Mouse (Mus musculus): ENCODE data around the gene Vdac1. TPM values are rescaled to one million over a fixed set of nuclear protein-coding genes. Genes with fewer than 3 reads are reported as not detected.

The Vdac1 gene
- polyA plus RNA-seq, 1 experiment, result 341 TPM

- H3K36me3 ChIP-seq (ENCODE audit: control insufficient read depth, insufficient read depth, low read length), result no peaks in the 10 kb centered on the region
- peak within 1 kb of the TSS; percentile 67 for H3K27ac ChIP-seq (ENCODE audit: insufficient read depth, low read depth, low read length)
- DNase-seq, result peak; percentile 95
- peaks cover 10% of the 10 kb centered on the region; the same call in 1 of the 2 replicates for H3K4me1 ChIP-seq (ENCODE audit: control insufficient read depth, insufficient read depth, low read length)
- no peak for TF ChIP-seq CTCF (conservative IDR thresholded peaks at IDR 0.05; ENCODE audit: insufficient read depth, insufficient read length, low read depth, low read length)
- TF ChIP-seq POLR2A (IDR thresholded peaks at IDR 0.05; ENCODE audit: low read depth, low read length), result peak; percentile 68
- peak within 1 kb of the TSS; percentile 96 for H3K4me3 ChIP-seq (ENCODE audit: insufficient read depth, low read depth, low read length)
- WGBS, result under 1% methylated on average over 38 of the region's 38 CpGs
- no peaks in the 10 kb centered on the region for H3K27me3 ChIP-seq (replicated peaks; ENCODE audit: control insufficient read depth, insufficient read depth, low read length)
Observed at GRCm38 (mm10) chr11:52395940-52396596, 35.4 kb downstream of the Vdac1 start, which contains the start of gene 9530068E07Rik. 9530068E07Rik (plus strand) TSS chr11:52396428.

DNA sequence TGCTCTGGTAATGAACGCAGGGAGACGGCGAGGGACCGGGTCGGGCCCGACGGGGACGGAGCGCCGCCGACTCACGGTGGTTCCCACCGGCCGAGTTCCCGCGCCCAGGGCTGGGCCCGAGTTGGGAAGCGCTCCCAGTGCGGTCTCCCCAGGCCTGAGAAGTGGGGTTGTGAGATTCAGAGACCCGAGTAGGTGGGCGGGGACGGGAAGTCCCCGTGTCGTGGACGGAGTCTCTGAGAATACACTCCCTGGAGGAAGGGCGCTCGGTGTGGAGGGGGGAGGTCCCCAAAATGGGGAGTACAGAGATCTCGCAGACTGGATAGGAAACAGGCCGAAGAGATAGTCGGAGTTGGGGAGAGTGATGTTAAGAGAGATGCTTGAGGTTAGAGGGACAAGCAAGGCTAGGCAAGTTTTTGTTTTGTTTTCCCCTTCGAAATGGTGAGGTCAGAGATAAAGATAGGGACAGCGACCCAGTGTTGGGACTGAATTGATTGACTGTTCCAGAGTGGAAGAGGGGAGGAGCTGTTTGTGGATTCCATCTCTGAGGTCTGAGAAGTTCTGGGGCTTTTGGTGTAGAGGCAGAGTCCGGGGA, 36.0 kb downstream of the Vdac1 start:
- no peaks in the 10 kb centered on the region for H3K36me3 ChIP-seq (ENCODE audit: control insufficient read depth, insufficient read depth, low read length)
- H3K4me3 ChIP-seq (ENCODE audit: insufficient read depth, low read depth, low read length), result peak overlapping the region; percentile 96
- peak; percentile 51 for DNase-seq
- under 1% methylated on average over 33 of the region's 33 CpGs for WGBS
- no peaks in the 10 kb centered on the region for H3K27me3 ChIP-seq (replicated peaks; ENCODE audit: control insufficient read depth, insufficient read depth, low read length)
- H3K4me1 ChIP-seq (ENCODE audit: control insufficient read depth, insufficient read depth, low read length), result peaks cover 10% of the 10 kb centered on the region; the same call in 1 of the 2 replicates
- peak overlapping the region; percentile 67 for H3K27ac ChIP-seq (ENCODE audit: insufficient read depth, low read depth, low read length)
- TF ChIP-seq CTCF (conservative IDR thresholded peaks at IDR 0.05; ENCODE audit: insufficient read depth, insufficient read length, low read depth, low read length), result no peak
- no peak for TF ChIP-seq POLR2A (IDR thresholded peaks at IDR 0.05; ENCODE audit: low read depth, low read length)

DNA sequence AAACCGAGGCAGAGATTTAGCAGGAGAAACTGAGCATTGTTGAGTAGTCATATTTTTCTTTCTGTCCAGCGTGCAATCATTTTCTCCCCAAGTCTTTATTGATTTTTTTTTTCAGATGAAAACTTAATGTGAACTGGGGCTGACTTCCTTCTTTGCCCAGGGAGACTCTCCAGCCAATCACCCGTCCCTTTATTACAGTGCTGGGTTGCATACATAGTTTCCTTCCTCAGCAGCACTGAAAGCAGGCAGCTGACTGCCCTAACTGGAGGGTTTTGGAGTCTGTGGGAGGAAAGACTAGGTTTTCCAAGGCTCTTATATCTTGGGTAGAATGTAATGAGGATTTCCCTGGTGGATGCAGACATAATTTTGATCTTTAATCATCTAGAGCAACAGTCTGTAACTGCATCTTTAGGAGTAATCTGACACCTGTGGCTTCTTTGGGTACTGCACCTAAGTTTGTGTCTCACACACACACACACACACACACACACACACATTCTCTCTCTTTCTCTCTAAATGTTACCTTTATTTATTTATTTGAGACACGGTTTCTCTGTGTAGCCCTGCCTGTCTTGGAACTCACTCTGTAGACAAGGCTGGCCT, 36.8 kb downstream of the Vdac1 start:
- Histone ChIP-seq H3K27ac (ENCODE audit: insufficient read depth, low read depth, low read length) (no peak overlapping the region), H3K36me3 (ENCODE audit: control insufficient read depth, insufficient read depth, low read length) (no peaks in the 10 kb centered on the region), H3K27me3 (replicated peaks; ENCODE audit: control insufficient read depth, insufficient read depth, low read length) (no peaks in the 10 kb centered on the region), H3K4me3 (ENCODE audit: insufficient read depth, low read depth, low read length) (no peak overlapping the region), H3K4me1 (ENCODE audit: control insufficient read depth, insufficient read depth, low read length) (peaks cover 14% of the 10 kb centered on the region; the same call in 1 of the 2 replicates)
- TF ChIP-seq CTCF (conservative IDR thresholded peaks at IDR 0.05; ENCODE audit: insufficient read depth, insufficient read length, low read depth, low read length) (no peak), POLR2A (IDR thresholded peaks at IDR 0.05; ENCODE audit: low read depth, low read length) (no peak)
- peak; percentile 37 for DNase-seq
- 86% methylated on average over 4 of the region's 4 CpGs for WGBS

DNA sequence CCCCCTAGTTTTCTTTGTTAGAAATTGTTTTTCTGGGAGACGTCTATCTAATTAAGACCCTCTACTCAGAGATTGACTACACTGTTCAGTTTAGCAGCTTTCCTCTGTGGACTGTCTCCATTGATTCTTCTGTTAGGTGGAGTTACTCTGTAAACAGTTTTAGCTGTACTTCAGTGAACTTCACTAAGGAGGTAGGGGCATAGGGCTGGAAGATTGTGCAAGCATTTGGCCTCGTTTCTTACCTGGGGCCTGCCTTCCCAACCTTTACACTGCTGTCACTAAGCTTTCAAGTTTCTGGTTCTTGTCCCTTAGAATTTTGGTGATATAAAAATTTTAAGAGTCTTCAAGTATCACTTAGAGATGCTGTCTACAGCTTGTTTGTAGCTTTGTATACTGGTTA, 40.8 kb downstream of the Vdac1 start:
- H3K36me3 ChIP-seq (ENCODE audit: control insufficient read depth, insufficient read depth, low read length), result peaks cover 1% of the 10 kb centered on the region; the same call in 1 of the 2 replicates
- TF ChIP-seq POLR2A (IDR thresholded peaks at IDR 0.05; ENCODE audit: low read depth, low read length), result no peak
- no peak for TF ChIP-seq CTCF (conservative IDR thresholded peaks at IDR 0.05; ENCODE audit: insufficient read depth, insufficient read length, low read depth, low read length)
- H3K27ac ChIP-seq (ENCODE audit: insufficient read depth, low read depth, low read length), result no peak overlapping the region
- no peaks in the 10 kb centered on the region for H3K27me3 ChIP-seq (replicated peaks; ENCODE audit: control insufficient read depth, insufficient read depth, low read length)
- 47% methylated on average over 2 of the region's 2 CpGs for WGBS
- peaks cover 10% of the 10 kb centered on the region; the same call in 1 of the 2 replicates for H3K4me1 ChIP-seq (ENCODE audit: control insufficient read depth, insufficient read depth, low read length)
- H3K4me3 ChIP-seq (ENCODE audit: insufficient read depth, low read depth, low read length), result no peak overlapping the region
- peak; percentile 72 for DNase-seq

GRCm38 (mm10) chr11:52402566-52402965, 41.9 kb downstream of the Vdac1 start:
- DNase-seq, result peak; percentile 87
- Histone ChIP-seq H3K4me1 (ENCODE audit: control insufficient read depth, insufficient read depth, low read length) (peaks cover 10% of the 10 kb centered on the region; the same call in 1 of the 2 replicates), H3K4me3 (ENCODE audit: insufficient read depth, low read depth, low read length) (no peak overlapping the region), H3K36me3 (ENCODE audit: control insufficient read depth, insufficient read depth, low read length) (peaks cover 1% of the 10 kb centered on the region; the same call in 1 of the 2 replicates), H3K27ac (ENCODE audit: insufficient read depth, low read depth, low read length) (peak overlapping the region; percentile 88), H3K27me3 (replicated peaks; ENCODE audit: control insufficient read depth, insufficient read depth, low read length) (no peaks in the 10 kb centered on the region)
- TF ChIP-seq CTCF (conservative IDR thresholded peaks at IDR 0.05; ENCODE audit: insufficient read depth, insufficient read length, low read depth, low read length) (no peak), POLR2A (IDR thresholded peaks at IDR 0.05; ENCODE audit: low read depth, low read length) (no peak)
- 13% methylated on average over 1 of the region's 1 CpGs for WGBS

DNA sequence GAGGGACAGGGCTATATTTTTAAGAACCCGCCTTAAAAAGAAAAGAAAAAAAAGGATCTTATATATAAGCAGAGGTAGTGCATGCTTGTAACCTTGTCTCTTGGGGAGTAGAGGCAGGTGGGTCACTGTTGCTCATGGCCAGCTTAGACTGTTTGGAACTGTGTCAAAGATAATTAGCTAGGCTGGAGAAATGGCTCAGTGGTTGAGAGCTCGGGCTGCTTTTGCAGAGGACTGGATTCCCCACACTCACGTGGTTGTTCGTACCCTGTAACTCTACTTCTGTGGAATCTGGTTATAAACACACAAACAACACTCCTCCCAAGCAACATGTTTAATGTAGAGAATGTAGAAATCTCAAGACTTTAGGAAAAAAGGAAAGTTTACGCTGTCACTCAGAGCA, 43.5 kb downstream of the Vdac1 start:
- DNase-seq, result peak; percentile 80
- Histone ChIP-seq H3K36me3 (ENCODE audit: control insufficient read depth, insufficient read depth, low read length) (peaks cover 1% of the 10 kb centered on the region; the same call in 1 of the 2 replicates), H3K27ac (ENCODE audit: insufficient read depth, low read depth, low read length) (peak overlapping the region; percentile 74; the same call in 1 of the 2 replicates), H3K27me3 (replicated peaks; ENCODE audit: control insufficient read depth, insufficient read depth, low read length) (no peaks in the 10 kb centered on the region), H3K4me3 (ENCODE audit: insufficient read depth, low read depth, low read length) (no peak overlapping the region), H3K4me1 (ENCODE audit: control insufficient read depth, insufficient read depth, low read length) (peaks cover 10% of the 10 kb centered on the region; the same call in 1 of the 2 replicates)
- WGBS, result 53% methylated on average over 5 of the region's 5 CpGs
- TF ChIP-seq CTCF (conservative IDR thresholded peaks at IDR 0.05; ENCODE audit: insufficient read depth, insufficient read length, low read depth, low read length) (no peak), POLR2A (IDR thresholded peaks at IDR 0.05; ENCODE audit: low read depth, low read length) (no peak)
